Mouse (Mus musculus): ENCODE measurements around the gene Xndc1.

DNA sequence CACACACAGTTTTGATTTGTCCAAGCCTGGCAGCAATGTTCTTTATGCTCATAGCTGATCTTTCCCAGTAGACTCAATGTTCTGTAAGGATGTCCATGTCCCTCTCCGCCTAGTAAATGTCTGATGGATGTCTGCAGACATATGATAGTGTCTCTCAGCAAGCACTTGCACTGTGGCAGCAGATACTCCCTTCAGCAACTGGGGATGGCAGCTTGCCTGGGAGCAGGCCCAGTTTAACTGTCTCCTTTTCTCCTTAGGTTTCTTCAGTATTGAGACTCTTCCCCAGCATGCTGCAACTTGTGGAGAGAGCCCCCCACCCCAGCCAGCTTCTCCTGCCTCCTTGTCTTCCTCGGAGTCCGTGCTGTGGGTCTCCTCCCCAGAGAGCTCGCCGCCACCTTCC lies 16.5 kb downstream of the Xndc1 start:
- TF ChIP-seq CTCF (IDR thresholded peaks at IDR 0.05; ENCODE audit: low read depth): no peak
- TF ChIP-seq EP300 (IDR thresholded peaks at IDR 0.05; ENCODE audit: low read depth): no peak

Data from liver, postnatal 0 days (tissue).